Mouse (Mus musculus) spleen, postnatal 14 days (tissue): Measurements from ENCODE around the gene Immp2l.
A peak's percentile ranks its signal among the peaks of the same experiment; 100 is the strongest.

Experiments used
- DNase-seq, 2 experiments: peaks; one replicate each; pipeline ENCODE4 v3.0.0; 2021 to 2022; ENCODE audit warnings: low spot score in 2 of 2

The Immp2l gene

GRCm38 (mm10) chr12:41425101-41425679, 401.3 kb downstream of the Immp2l start:
- DNase-seq, result no peak

DNA sequence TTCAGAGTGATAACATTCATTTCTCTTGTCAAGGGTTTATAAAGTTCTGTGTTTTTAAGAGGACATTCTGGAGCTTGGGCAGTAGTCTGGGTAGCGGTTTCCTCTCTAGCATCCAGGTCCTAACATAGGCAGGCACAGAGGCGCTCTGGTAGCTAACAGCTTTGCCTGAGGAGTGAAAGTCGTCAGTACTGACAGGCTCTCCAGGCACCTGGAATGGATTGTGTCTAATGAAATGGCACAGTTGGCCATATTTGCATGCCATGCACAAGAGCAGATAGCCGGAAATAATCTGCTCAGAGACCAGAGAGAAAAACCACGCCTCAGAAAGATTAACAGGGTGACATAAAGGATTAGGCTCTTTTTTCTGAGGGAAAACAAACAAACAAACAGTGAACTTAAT, 403.6 kb downstream of the Immp2l start:
- no peak for DNase-seq

DNA sequence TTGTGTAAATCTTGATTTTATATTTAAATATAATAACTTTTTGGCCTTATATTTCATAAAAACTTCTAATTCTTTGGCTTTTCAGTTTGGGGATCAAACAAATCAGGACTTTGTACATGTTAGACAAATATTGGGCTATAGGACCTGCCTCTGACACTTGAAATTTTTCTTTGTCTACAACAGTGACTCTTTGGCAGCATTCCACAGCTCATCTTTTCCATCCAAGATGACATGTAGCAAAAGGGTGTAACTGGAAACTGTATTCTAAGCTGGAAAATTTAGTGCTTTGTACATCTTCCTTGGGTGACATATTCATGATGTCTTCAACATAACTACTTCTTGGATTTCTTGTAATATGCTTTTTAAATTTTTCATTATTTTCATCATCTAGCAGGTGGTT, 404.9 kb downstream of the Immp2l start:
- DNase-seq, result no peak

GRCm38 (mm10) chr12:41436206-41436985, 412.5 kb downstream of the Immp2l start:
- DNase-seq, result no peak

GRCm38 (mm10) chr12:41438446-41438845, 414.6 kb downstream of the Immp2l start:
- DNase-seq, result no peak

GRCm38 (mm10) chr12:41468374-41468991, 444.6 kb downstream of the Immp2l start:
- no peak for DNase-seq

DNA sequence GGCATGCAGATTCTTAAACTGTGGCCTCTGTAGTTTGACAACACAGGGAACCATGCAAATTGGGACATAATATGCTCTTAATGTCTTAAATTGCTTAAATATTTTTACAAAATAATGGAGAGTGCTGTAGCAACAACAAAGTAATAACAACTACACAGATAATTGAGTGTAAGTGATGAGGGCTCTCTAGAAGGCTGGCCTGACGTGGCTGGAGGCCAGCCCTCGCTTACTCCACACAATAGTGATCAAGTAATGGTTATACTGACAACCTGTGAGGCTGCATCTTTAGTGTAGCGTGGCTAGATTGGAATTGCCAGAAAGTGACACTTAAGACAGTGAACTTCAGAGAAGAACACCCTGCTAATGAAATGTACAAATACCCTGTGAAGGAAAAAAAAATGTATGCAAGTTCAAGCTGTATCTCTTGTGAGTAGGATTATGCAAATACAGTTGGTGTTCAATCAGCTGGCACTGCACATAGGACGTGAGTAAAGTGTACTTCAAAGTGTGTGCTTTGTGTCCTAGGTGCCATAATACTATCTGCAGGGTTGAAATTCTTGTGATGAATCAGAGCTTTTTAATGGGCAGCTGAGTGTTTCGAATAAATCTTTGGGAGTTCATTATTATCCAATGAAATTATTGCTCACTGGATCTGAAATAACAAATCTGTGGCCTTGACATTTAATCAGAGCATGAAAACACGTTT, 445.4 kb downstream of the Immp2l start:
- DNase-seq, result no peak

- DNase-seq, result no peak
These were observed 457.6 kb downstream of the Immp2l start for GRCm38 (mm10) chr12:41481486-41481885.

- no peak for DNase-seq
These were observed 459.3 kb downstream of the Immp2l start for GRCm38 (mm10) chr12:41483091-41483592.

GRCm38 (mm10) chr12:41483593-41484451, 459.9 kb downstream of the Immp2l start:
- no peak for DNase-seq

DNA sequence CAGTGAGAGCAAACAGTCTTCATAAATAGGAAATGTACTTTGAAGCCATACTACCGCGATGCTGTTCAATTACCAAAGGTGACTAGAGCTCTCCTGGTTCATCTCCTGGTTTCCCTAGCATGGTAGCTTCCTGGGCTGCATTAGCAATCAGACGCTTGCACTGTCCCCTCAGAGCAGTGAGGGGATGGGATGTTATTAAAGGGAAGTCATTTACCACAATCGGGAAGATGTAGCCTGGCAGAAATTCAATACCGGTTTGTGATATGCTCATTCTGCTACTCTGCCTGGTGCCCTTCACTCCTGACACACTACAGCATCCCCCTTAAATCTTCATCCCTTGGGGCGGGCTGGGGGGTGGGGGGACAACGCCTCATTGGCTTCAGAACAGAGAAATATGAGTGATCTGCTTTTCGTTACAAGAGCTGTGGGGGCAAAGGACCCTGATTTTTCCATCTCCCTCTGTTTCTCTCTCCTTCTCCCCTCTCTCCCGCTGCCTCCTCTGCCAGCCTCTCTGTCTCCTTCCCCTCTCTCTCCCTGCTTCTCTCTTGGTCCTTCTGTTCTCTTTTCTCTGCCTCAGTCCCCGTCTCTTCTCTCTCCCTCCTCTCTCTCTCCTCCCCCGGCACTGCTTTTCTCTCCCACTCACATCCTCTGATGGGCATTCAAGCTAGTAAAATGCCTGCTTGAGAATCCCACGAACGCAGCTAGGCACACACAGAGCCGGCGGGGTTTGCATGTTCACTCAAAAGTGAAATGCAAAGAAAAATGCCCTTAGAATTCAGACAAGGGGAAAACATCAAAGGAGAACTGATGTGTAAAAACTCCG, 461.0 kb downstream of the Immp2l start:
- no peak for DNase-seq

DNA sequence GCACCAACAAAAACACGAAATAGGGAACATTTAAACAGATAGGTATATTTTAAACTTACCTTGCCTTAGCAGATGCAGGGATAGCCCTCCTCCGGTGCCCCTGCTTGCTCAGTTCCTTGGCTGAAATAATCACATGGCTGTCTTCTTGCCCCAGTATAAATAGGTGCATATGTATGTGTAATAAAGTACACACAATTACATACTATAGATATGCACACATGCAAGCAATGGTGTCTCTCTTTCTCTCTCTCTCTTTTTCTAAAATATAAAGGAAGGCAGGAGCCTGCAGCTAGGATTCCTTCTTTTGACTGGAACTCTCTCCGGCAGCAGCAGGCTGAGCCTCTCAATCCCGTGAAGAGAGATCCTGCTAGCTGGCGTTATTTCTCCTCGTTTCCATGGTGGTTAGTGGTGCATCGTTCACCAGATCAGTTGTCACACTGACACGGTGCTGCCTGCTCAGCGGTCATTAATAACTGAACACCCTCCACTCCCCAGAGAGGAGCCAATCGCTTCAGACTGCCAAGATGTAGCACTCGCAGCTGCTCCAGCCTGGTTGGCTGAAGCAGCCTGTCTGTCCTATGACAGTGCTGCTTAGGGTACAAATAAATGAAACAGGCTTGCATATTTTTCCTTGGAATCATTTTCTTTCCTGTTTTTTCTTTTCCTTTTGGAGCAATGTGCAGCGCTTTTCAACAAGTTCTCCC, 461.8 kb downstream of the Immp2l start:
- no peak for DNase-seq

GRCm38 (mm10) chr12:41486331-41486730, 462.4 kb downstream of the Immp2l start, which contains the start of gene Lrrn3:
Gene Lrrn3 (minus strand): TSS chr12:41486431.
- DNase-seq, result no peak

- DNase-seq, result no peak
These were observed 463.1 kb downstream of the Immp2l start for GRCm38 (mm10) chr12:41487005-41487404.

DNA sequence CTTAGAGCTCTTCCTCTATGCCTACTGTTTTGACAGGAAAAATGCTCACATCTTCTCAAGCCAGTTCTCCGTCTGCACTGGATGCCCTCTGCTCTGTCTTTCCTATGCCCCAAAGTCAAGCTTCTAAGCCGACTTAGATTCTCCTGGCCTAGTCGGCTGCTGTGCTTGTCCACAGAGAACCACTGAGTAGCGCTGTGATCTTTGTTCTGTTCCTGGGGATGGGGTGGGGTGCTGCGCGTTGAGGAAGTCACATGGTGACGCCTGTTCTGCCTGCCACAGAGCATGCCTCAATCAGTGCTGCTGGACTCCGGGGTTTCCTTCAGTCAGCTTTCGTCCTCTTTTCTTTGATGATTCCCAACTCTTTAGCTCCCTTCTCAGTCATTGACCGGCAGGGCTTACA, 470.7 kb downstream of the Immp2l start:
- DNase-seq, result peak in 1 of 2 experiments; percentile 4

DNA sequence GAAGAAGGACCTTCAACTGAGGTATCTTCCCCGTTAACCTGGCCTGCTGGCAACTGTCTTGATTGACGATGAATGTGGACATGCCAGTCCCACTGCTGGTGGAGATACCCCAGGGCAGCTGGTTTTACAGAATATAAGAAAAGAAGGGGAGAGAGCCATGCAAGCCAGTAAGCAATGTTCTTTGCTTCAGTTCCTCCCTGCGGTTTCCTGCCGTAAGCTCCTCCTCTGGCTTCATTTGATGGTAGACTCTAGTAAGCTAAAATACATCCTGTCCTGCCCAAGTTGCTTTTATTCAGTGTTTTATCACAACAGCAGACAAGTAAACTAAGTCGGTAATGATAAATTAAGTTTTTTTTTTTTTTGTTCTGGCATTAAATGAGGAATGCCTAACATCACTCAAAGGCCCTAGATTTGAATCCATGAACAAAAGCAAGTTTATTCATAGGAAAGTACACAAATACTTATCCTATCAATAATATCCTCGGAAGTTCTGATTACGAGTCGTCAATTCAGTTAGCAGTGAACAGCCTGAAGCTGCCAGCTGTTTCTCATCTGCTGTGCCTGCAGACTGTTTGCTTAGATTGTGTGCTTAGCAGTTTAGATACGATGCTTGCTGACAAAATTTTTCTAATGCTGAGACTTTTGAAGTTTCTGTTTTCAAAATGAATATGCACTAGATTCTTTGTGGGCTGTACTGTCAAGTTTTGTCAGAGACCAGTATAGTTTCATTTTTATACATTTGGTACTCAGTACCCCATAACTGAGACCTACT, 476.3 kb downstream of the Immp2l start:
- DNase-seq, result no peak

DNA sequence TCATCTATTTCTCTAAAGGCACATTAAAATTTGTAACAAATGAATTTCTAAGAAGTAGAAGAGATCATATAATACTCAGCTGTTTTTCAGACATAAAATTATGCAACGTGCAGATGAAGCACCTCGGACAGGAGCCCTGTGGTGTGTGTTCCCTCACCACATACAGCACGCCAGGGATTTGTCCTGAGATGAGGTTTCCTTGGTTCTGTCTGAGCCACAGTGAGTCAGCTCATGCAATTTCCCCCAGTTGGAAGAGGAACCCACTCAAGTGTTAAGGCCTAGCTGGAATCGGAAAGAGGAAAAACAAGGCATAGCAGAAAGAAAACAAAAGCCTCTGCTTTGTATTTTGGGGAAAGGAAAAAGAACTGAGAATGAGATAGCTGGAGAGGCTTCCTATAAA, 484.7 kb downstream of the Immp2l start:
- DNase-seq, result no peak

GRCm38 (mm10) chr12:41510588-41510987, 486.7 kb downstream of the Immp2l start:
- no peak for DNase-seq

GRCm38 (mm10) chr12:41518897-41519296, 495.0 kb downstream of the Immp2l start:
- no peak for DNase-seq
